Mouse (Mus musculus) neural tube, embryonic 10.5 days (tissue): Measurements from ENCODE around the gene Gm32742.
A peak's percentile ranks its signal among the peaks of the same experiment; 100 is the strongest.

Source experiments
- DNase-seq: peaks from one replicate; pipeline ENCODE4 v3.0.0-alpha.2; 2017; ENCODE audit warnings: low spot score; ENCODE audit errors: extremely low spot score

Gene Gm32742

DNA sequence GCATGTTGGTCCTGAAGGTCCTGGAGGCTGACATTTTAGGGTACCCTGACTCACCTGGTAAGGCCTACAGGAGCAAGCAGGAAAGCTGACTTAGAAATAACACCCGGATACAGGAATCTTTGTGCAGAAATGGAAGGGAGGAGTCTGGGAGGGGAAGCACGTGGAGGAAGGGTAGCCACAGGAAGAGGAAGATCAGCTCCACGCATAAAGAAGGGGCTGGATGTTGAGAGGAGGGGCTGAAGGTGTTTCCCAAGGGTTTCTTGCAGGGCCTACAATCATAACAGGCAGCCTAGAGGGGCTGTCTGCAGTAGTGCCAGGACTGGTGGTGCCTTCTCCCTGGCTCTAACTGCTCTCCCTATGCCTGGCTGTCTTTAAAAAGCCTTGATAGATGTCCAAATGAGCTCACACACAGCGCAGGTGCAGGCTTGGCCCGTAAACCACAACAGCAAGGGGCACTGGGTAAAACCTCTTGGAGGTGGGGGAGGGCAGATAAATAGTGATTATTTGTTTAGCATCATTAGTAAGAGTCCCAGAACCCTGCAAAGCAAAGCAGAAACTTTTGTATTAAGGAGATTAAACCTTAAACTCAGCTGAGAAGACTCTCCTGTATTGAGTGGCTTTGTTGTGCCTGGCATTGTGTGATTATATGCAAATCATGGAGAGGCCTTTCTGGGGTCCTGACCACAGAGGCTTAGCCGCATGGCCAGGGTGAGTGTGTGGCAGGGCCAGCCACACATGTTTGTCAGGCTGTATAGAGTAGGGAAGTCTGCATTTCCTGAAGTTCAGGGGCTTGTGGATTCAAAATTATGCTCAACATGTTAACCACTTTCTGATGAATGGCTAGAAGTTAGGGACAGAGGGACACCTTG is at the start of gene Gm32742:
TSS of gene Gm32742 (minus strand) at position 206 of the 869 bp plus-strand sequence.
- no peak for DNase-seq

DNA sequence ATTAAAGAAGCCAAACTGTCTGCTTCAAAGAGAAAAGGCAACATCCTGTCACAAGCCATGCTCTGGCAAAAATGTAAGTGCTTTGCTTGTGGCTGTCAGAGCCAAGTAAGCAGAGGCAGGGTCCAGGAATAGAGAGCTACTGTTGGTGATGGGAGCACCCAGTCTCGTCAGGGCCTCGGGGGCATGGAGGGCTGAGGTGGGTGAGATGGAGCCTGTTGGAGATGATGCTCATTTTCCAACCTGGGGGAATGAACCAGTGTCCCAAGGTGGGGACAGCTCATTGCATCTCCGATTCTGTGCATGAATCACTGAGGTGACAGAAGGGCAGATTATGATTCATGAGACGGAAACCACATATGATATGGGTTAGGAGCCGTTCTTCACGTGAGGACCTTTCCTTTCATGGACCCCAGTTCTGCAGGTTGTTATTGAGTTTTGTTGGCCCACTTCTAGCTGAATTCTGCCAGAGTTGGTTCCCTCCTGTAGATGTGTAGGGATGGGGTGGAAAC is 48.5 kb upstream of the Gm32742 start:
- DNase-seq: no peak

DNA sequence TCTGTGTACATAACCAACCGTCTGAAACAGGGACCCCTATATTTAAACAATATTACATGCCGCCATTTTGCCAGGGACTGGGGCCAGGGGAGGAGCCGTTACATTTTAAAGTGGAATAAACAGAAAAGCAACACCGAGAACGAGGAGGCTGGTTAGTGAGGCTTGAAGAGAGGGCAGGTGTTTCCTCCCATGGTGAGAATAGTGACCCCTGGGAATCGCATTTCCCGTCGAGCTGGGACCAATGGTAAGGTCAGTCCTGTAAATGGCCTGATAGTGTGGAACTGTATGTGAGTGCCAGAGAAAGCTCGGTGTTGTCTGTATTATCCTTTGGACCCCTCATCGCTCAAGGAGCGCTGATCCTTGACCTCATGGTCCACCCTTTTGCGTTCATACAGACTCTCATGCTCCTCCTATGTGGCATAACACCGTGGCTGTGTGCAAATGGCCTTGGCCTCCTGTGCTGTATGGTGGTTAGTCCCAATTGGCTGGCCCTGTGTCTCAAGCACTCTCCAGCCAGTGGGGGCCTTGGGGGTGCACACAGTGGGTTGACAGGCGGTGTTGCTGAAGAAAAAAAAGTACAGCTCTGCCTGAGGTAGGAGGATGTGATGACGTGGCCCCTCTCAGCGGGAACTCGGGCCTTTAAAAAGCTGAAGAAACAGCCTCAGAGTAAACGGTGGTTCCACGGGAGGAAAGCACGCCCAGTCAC is 47.9 kb upstream of the Gm32742 start, which contains the start of gene Pou2af1:
TSS of gene Pou2af1 (plus strand) at position 686 of the 706 bp plus-strand sequence.
- no peak for DNase-seq

DNA sequence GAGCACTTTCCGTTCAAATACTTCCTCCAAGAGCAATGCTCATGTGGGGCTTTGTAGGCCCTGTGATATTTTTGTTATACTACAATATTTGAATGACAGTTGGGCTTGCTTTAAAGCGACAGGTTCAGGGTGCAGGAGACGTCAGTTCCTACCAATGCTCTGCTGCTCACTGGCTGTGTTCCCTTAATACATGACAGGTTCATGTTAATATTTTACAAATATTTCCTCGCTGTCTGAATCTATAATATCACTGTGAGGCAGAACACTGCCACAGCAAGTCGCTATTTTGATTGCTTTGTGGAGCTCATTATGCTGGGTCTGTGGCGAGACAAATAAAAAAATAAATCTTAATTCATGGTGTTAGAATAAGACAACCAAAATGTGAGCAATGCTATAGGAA is 45.9 kb upstream of the Gm32742 start:
- DNase-seq: no peak

DNA sequence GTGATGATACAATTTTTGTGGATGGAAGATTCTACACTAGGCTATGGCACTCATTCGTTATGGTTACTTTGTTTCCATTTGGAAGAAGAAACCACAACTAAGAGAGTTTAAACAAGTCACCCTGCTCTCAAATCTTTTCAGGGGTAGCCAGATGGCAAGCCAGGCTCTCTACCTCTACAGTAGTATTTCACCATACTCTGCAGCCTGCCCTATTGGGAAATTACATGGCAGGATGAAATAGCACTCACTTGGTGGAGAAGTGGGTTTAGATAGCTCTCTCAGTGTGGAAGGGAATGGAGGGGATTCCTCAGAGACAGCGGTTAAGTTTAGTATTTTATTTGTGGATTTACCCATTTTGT is 43.6 kb upstream of the Gm32742 start:
- no peak for DNase-seq

DNA sequence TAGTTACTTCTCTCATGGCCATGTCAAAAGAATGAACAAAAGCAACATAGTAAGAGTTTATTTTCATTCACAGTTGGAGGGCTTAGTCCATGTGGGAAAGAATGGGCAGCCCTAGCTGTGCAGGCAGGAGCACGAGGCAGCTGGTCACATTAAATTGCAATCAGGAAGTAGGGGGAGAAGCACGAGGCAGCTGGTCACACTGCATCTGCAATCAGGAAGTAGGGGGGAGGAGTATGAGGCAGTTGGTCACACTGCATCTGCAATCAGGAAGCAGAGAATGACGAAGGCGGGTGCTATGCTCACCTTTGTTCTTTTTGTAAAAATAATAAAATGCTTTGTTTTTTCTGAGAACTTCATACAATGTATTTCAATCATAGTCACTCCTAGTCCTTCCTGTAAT is 29.5 kb upstream of the Gm32742 start:
- DNase-seq: no peak

DNA sequence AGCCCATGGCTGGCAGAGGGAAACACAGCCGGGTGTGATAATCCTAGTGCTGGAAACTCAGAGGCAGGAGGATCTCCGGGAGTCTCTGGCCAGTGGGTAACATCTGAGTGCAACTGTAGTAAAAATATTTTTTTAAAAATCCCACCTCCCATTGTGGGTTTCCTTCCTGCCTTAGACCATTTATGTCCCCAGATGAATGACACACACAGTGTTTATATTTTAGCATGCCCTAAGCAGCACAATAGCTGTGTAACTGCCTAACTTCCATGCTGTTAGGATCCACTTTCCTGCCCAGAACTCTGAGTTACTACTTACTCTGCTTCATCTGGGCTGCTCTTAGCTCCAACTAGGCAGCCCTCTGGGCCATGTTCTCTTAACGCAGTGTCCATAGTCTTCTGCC is 25.3 kb upstream of the Gm32742 start:
- DNase-seq: no peak

DNA sequence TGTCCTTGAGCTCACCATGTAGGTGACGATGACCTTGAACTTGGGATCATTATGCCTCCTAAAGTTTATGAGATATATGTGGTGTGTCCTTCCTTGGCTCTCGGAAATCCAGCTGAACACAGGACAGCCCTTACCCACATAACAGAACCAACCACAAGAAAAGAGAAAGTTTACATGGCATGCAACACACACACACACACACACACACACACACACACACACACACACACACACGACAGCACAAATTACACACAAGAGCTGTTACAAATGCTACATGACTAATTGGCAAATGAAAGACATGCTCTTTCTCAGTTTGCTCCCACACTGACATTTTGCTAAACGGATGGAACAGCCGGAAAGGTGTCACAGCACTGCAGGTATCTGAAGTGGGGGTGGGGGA is 20.6 kb upstream of the Gm32742 start:
- DNase-seq: no peak

DNA sequence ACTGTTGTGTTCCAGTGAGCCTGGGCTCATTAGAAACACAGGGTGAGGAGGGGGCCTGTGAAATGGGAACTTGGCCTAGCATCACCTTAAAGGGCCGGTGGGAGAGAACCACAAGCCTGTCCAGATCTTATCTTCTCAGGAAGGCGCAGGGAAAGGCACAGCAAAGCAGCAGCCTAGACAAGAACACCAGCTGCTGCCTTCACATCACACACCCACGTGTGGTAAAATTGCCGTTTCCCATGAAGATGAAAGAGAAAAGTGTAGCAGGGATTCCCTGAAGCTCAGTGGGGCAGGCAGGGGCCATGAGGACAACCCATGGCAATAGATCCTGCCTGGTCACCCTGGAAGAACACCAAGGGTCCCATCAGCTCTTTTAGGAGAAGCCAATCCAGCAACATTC is 20.1 kb upstream of the Gm32742 start:
- DNase-seq: no peak

DNA sequence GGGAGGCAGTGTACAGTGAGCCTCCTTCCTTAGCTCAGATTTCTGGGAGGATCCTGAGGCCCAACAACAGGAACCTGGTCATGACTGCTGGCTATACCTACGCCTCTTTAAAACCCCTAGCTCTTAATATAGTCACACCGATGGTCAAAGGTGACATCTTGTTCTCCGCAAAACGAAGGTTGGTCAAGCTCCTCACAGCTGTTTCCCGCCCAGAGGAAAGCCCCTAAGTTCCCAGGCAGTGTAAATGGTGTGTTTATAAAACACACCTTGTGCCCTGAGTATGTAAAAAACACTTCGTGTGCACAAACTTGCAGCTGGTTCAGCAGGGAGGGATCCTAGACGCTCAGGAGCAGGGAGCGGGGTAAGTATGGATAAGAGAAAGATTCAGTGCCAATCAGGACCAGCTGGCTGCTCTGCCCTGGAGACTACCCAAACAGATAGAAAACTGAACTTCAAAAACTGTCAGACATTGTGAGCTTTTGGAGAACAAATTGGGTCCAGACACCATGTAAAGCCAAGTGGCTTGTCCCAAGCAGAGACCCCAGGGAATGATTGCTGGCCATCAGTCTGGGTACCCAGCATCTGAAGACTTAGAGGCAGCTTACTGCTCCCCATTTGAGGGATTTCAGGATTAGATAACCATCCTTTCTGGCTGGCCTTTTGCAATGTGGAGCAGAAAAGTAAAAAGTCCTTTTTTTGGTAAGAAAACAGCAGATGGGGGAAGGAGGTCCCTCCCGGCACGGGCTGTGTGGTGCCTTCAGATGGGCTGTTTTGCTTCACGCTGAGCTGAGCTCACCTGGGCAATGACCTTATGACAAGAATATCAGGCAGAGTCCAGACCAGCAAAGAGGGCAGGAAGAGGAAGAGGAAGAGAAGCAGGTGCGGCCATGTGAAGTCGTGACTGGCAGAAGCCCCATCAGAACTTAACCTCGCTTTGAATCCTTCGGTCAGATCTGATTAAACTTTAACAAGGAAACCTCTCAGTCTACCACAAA is 17.7 kb upstream of the Gm32742 start:
- no peak for DNase-seq

DNA sequence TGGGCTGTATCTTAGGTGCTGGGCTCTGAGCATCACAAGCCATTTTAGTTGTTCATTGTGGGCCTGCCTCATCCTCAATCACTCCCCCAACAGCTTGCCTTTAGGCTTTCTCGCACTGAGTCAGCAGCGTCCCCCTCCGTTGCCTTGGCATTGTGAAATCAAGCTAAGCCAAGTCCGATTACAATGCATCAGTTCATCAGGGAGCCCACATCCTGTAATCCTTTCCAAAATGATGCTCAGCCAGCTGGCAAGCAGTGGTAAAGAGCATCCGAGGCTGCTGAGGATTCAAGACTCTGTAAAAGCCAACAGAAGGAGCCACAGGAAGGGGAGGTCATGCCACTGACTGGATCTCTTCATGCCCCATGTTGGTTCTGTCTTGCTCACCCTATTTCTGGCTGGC is 15.3 kb upstream of the Gm32742 start:
- no peak for DNase-seq

DNA sequence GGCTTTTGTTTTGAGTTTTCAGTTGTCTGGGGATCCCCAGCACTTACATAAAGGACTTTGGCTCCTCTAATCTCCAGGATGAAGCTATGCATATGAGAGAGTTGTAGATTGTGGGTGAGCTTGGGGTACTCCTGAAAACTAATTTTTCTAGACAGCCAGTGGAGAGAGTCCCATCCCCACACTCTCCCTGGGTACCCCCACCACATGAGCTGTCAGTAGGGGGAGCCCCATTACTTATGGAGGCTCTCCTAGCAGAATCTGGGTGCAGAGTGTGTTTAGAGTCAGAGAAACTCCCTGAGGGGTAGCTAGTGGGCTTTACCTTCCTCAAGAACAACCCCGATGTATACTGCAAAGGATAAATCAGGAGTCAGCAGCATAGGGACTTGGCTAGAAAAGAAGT is 13.0 kb upstream of the Gm32742 start:
- no peak for DNase-seq

DNA sequence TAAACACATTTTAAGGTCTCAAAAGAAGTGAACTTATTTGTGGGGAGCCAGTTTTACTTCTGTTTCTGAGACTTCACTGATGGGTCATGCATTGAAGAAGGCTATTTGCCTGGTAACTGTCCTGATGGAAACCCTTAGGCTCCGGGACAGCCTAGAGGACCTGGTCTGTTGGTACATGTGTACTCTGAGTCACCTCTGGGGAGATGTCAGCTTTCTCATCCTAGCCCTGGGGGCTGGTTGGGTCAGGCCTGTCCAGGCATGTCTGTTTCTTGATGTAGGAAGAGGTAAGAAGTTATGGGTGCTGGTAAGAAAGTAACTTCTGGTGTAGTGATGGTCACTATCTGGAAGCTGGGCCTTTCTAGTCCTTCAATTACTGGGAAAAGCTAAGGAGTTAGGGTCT is 10.4 kb upstream of the Gm32742 start:
- DNase-seq: no peak

DNA sequence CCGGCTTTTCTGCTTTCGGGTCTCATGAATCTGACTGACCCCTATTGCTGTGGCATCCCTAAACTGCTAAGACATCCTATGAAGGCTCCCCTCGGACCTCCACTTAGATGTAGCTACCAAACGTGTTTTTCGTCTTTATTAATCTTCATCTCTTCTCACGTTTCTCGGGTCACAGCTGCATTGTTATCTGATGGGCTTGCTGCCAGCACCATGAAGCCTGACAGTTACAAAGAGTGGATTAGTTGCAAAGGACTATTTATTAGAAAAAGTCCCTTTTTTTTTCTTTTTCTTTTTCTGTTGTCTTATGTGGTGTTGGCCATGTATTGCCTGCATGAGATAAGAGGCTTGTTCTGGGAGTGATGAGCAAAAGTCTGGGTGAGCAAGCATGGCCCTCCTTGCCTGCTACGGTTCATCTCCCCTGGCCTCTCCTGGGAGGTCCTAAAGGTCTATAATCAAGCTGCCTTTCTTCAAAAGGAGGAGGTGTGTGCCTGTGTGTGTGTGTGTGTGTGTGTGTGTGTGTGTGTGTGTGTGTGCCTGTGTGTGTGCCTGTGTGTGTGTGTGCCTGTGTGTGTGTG is 9.7 kb upstream of the Gm32742 start:
- DNase-seq: no peak

DNA sequence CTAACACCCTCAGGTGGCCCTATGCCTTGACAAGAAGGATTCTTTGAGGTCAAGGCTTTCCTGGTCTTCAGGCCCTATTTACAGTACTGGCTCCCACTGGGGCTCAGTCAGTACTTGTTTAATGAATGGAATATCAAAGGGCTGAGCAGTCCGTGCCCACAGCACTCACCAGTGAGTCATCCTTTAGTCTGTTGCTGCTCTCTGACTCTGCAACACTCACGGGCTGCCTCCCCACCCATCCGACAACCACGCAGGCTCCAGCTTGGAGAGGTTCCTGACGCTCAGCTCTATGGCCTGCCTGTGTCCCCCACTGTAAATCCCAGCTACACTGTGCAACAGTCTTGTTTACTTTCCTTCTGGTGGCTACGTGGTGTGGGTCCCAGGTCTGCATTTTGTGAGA is 5.0 kb upstream of the Gm32742 start:
- no peak for DNase-seq

DNA sequence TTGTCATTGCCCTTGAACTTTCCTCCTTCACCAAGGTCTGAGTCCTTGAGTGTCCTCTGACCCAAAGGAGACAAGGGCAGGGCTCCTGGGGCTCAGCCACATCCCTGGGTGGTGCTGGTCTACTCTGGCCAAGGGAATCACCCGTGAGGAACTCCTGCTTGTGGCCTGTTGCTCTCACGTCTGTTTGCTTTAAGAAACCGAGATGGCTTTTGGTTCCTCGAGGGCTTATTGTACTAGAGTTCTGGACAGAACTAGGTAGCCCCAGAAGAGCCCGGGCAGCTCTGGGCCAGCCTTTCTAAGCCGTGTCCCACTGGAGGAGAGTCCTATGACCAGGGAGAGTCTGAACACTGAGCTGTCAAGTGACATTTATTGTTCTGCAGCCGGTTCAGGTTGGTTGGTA is 3.8 kb upstream of the Gm32742 start:
- no peak for DNase-seq

DNA sequence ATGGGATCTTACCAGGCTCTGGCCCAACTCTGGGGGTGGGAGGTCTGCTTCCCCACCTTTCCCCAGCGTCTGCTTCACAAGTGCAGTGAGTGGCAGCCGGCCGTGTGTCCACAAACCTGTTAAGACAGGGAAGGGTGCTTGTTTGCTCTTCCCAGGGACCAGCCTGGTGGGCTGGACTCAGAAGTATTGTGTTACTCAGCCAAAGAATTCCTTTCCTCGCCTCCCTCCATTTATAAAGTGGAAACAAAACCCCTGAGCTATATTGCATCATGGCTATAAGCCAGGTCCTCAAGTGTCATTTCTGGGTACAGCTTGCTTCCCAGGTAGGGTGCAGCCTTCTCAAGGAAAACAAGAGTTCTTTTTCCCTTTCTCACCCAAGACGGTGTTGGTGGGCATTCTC is 3.4 kb upstream of the Gm32742 start:
- no peak for DNase-seq

DNA sequence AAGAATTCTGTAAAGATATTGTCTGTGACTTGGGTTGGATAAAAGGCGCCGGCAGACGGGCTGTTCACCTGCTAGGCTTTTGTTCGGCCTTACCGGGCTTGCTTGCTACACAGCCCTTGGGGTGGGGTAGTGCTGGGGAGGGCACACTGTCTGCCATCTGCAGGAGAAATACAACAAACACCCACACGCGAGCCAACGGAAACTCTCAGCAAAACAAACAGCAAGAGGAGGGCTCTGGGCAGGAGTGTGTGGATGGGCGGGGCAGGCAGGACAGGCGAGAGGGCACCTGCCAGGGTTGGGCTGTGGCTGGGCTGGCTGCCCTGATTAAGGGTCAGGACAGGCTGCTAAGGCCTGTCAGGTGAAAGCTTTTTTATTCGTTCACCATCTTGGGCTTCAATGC is 2.6 kb upstream of the Gm32742 start:
- DNase-seq: no peak

DNA sequence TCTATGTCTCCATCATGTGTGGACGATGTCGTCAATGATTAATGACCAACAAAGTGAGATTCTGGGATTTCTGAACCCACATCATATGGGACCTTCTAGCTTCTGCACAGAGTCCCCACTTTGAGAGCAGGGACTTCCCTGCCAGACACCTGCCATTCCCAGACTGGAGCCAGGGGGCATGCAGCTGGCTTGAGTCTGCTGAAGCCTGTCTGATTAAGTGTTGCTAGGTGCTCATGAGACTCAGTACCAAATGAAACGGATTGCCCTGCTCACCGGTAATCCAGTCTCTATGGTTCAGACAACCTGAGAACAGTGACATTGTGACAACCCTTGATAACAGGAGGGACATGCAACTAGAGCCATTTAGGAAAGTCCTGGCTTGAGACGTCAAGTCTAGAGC is 1.3 kb downstream of the Gm32742 start:
- DNase-seq: no peak

DNA sequence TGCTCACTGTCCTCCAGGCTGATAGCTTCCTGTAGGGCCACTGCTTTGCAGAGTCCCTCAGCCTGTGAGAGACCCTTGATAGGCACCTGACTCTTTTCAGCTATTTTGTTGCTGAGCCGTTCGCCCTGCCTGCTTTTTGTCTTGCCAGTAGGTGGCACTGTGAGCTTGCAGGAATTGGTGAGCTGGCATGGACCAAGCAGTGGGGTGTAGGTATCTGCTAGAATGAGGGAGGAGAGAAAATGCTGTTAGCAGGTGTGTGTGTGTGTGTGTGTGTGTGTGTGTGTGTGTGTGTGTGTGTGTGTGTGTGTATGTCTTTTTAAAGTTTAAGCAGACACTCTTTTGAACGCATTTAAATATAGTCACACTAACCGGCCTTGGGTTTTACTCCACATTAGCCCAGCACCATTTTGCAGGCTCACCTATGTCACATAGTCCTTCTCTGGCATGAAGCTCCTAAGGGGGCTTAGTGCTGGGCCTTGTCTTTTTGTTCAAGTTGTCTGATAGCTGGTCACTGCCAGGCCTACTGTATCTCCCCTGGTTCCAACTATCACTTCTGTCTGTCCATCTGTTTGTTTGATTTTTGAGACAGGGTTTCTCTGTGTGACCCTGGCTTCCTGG is 3.4 kb downstream of the Gm32742 start:
- peak; percentile 79 for DNase-seq
